Mouse (Mus musculus) heart, postnatal 0 days (tissue): Measurements from ENCODE around the gene Gm21094. TPM values are rescaled to one million over a fixed set of nuclear protein-coding genes. Genes with fewer than 3 reads are reported as not detected.
"Not testable (repeated sequence)": the region's sequence is repeated elsewhere in the genome, so short reads cannot be mapped to it uniquely, and the experiment has no call there.

ENCODE experiments used
- ATAC-seq: fragments of 200-750 bp; cut with Nextera tagmentation; 2 replicates; pipeline ENCODE4 v1.8.0; 2017; ENCODE audit warnings: low read depth, moderate number of reproducible peaks, moderate library complexity; ENCODE audit not compliant: insufficient read depth
- DNase-seq: peaks from one replicate; pipeline ENCODE4 v3.0.0-alpha.2; 2016; ENCODE audit warnings: low spot score
- H3K27ac ChIP-seq: fragments of 300-500 bp; sonication (generic); 2 replicates; pipeline ENCODE4 v1.5.1; 2014; ENCODE audit warnings: low read depth, mild to moderate bottlenecking
- H3K27me3 ChIP-seq: fragments of 300-500 bp; sonication (generic); 2 replicates; pipeline ENCODE4 v1.6.1; 2014; ENCODE audit warnings: low read length, mixed read lengths; ENCODE audit not compliant: control insufficient read depth, insufficient read depth
- H3K36me3 ChIP-seq: fragments of 300-500 bp; sonication (generic); replicated peaks from 2 replicates; pipeline ENCODE4 v1.6.1; 2014; ENCODE audit warnings: low read length, mixed read lengths; ENCODE audit not compliant: control insufficient read depth, insufficient read depth
- H3K4me1 ChIP-seq: fragments of 300-500 bp; sonication (generic); 2 replicates; pipeline ENCODE4 v1.6.1; 2014; ENCODE audit warnings: antibody characterized with exemption; ENCODE audit not compliant: control insufficient read depth, insufficient read depth
- H3K4me2 ChIP-seq: fragments of 300-500 bp; sonication (generic); 2 replicates; pipeline ENCODE4 v1.6.1; 2014; ENCODE audit warnings: low read depth, mild to moderate bottlenecking, low read length, moderate library complexity
- H3K4me3 ChIP-seq: fragments of 300-500 bp; sonication (generic); 2 replicates; pipeline ENCODE4 v1.5.1; 2014; ENCODE audit warnings: low read depth, low read length
- H3K9ac ChIP-seq: fragments of 300-500 bp; sonication (generic); replicated peaks from 2 replicates; pipeline ENCODE4 v1.6.1; 2014; ENCODE audit warnings: low read depth, low read length, mixed read lengths
- H3K9me3 ChIP-seq: fragments of 300-500 bp; sonication (generic); replicated peaks from 2 replicates; pipeline ENCODE4 v1.6.1; 2016; ENCODE audit warnings: low read length; ENCODE audit not compliant: control insufficient read depth
- WGBS: fragments of 180-500 bp; shearing (Covaris S2); extraction: QIAGEN DNeasy Blood & Tissue Kit; methylation state at CpG from one replicate; pipeline ENCODE4 v1.1.7; 2014; 5-methylcytosine and 5-hydroxymethylcytosine counted together
- polyA plus RNA-seq: library from polyadenylated mRNA; unstranded; fragments of >200 nt; fragmentation: Nextera tagmentation; extraction: Ambion mirVana; gene quantifications from 2 replicates; pipeline ENCODE4 v1.2.1, GENCODE M21; 2015
- total RNA-seq: library from RNA; depleted of rRNA; stranded (reverse); fragments of >200 nt; gene quantifications from 2 replicates; pipeline ENCODE4 v1.2.3, GENCODE M21; 2014; ENCODE audit warnings: low replicate concordance; rRNA removed

Gene Gm21094
- total RNA-seq = not detected in 2 replicates
- not detected in 2 replicates for polyA plus RNA-seq

DNA sequence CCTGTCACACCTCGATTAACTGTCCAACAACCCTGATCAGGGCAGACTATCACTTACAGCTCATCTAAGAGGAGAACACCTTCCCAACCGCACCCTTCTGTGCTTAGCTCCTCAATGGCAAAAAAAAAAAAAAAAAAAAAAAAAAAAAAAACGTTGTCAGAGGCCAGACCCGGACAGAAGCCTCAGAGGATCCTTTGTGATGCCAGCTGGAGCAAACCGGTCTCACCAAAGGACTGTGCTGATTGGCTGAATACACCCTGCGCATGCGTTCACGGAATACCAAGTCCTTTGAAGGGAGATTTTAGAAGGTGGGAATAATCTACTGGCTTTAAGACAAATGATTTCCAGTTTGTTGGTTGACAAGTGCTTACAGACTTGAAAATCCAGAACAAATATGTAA is at the start of gene Gm21094:
Gene Gm21094, minus strand, starts transcription at position 101 of the 400 bp plus-strand sequence.
- DNase-seq, H3K36me3 ChIP-seq, H3K9ac ChIP-seq, H3K9me3 ChIP-seq, H3K4me3 ChIP-seq, H3K4me2 ChIP-seq, H3K4me1 ChIP-seq, H3K27me3 ChIP-seq, ATAC-seq, H3K27ac ChIP-seq: not testable (repeated sequence)
- no CpG with 5 or more reads among the region's 8 CpGs for WGBS
